Mouse (Mus musculus) lung, embryonic 15.5 days (tissue): ENCODE measurements around the gene Msl1. TPM values are rescaled to one million over a fixed set of nuclear protein-coding genes. Genes with fewer than 3 reads are reported as not detected.

Experiments
- ATAC-seq: fragments of 200-750 bp; cut with Nextera tagmentation; 2 replicates; pipeline ENCODE4 v1.8.0; 2017; ENCODE audit warnings: moderate number of reproducible peaks, borderline replicate concordance; ENCODE audit not compliant: low FRiP score, low TSS enrichment; ENCODE audit errors: extremely low read depth
- H3K27ac ChIP-seq: fragments of 300-500 bp; sonication (generic); 2 replicates; pipeline ENCODE4 v1.5.1; 2015; ENCODE audit warnings: moderate library complexity, mild to moderate bottlenecking, inconsistent platforms
- H3K27me3 ChIP-seq: fragments of 300-500 bp; sonication (generic); 2 replicates; pipeline ENCODE4 v1.6.1; 2015; ENCODE audit warnings: inconsistent platforms
- H3K36me3 ChIP-seq: fragments of 300-500 bp; sonication (generic); 2 replicates; pipeline ENCODE4 v1.6.1; 2015; ENCODE audit warnings: inconsistent platforms
- H3K4me1 ChIP-seq: fragments of 300-500 bp; sonication (generic); 2 replicates; pipeline ENCODE4 v1.6.1; 2015; ENCODE audit warnings: inconsistent platforms
- H3K4me2 ChIP-seq: fragments of 300-500 bp; sonication (generic); 2 replicates; pipeline ENCODE4 v1.6.1; 2015; ENCODE audit warnings: inconsistent platforms, mild to moderate bottlenecking, moderate library complexity
- H3K4me3 ChIP-seq: fragments of 300-500 bp; sonication (generic); 2 replicates; pipeline ENCODE4 v1.5.1; 2015; ENCODE audit warnings: mild to moderate bottlenecking, inconsistent platforms
- H3K9ac ChIP-seq: fragments of 300-500 bp; sonication (generic); 2 replicates; pipeline ENCODE4 v1.6.1; 2015; ENCODE audit warnings: inconsistent platforms
- H3K9me3 ChIP-seq: fragments of 300-500 bp; sonication (generic); 2 replicates; pipeline ENCODE4 v1.6.1; 2016; ENCODE audit warnings: inconsistent platforms
- WGBS: fragments of 180-500 bp; shearing (Covaris S2); methylation state at CpG from one replicate; pipeline ENCODE4 v1.1.7; 2015; 5-methylcytosine and 5-hydroxymethylcytosine counted together
- polyA plus RNA-seq: library from polyadenylated mRNA; unstranded; fragments of >200 nt; fragmentation: Nextera tagmentation; extraction: Ambion mirVana; gene quantifications from 2 replicates; pipeline ENCODE4 v1.2.1, GENCODE M21; 2015

Gene Msl1
- polyA plus RNA-seq, 1 experiment from 2014 or later, result 21.2 TPM

- peaks cover under 1% of the 10 kb centered on the region; the same call in 1 of the 2 replicates for H3K36me3 ChIP-seq
- WGBS, result 48% methylated on average over 6 of the region's 6 CpGs
- H3K4me3 ChIP-seq, result no peak overlapping the region
- no peak overlapping the region for H3K27ac ChIP-seq
- H3K27me3 ChIP-seq, result peaks cover 27% of the 10 kb centered on the region
- H3K9me3 ChIP-seq, result no peaks in the 10 kb centered on the region
- peaks cover 18% of the 10 kb centered on the region for H3K4me1 ChIP-seq
- H3K4me2 ChIP-seq, result no peak overlapping the region
- no peak overlapping the region for H3K9ac ChIP-seq
- no peak for ATAC-seq
Observed at GRCm38 (mm10) chr11:98839402-98839801, 44.1 kb downstream of the Msl1 start.

GRCm38 (mm10) chr11:98839897-98840296, 44.6 kb downstream of the Msl1 start:
- no peaks in the 10 kb centered on the region for H3K36me3 ChIP-seq
- H3K27me3 ChIP-seq, result peaks cover 27% of the 10 kb centered on the region
- no peak for ATAC-seq
- H3K4me1 ChIP-seq, result peaks cover 18% of the 10 kb centered on the region
- 63% methylated on average over 6 of the region's 10 CpGs for WGBS
- no peak overlapping the region for H3K4me3 ChIP-seq
- no peaks in the 10 kb centered on the region for H3K9me3 ChIP-seq
- no peak overlapping the region for H3K4me2 ChIP-seq
- no peak overlapping the region for H3K9ac ChIP-seq
- no peak overlapping the region for H3K27ac ChIP-seq

- Histone ChIP-seq H3K36me3 (no peaks in the 10 kb centered on the region), H3K27ac (no peak overlapping the region), H3K9ac (no peak overlapping the region), H3K4me2 (no peak overlapping the region), H3K4me1 (peaks cover 17% of the 10 kb centered on the region), H3K9me3 (no peaks in the 10 kb centered on the region), H3K4me3 (no peak overlapping the region), H3K27me3 (peaks cover 4% of the 10 kb centered on the region; the same call in 1 of the 2 replicates)
- 47% methylated on average over 13 of the region's 13 CpGs for WGBS
- ATAC-seq, result no peak
Observed at GRCm38 (mm10) chr11:98846016-98846415, 50.7 kb downstream of the Msl1 start.

- Histone ChIP-seq H3K4me2 (no peak overlapping the region), H3K4me1 (peaks cover 17% of the 10 kb centered on the region), H3K36me3 (no peaks in the 10 kb centered on the region), H3K4me3 (no peak overlapping the region), H3K9ac (no peak overlapping the region), H3K27ac (no peak overlapping the region), H3K9me3 (no peaks in the 10 kb centered on the region), H3K27me3 (peaks cover 4% of the 10 kb centered on the region; the same call in 1 of the 2 replicates)
- 53% methylated on average over 19 of the region's 19 CpGs for WGBS
- no peak for ATAC-seq
Observed at GRCm38 (mm10) chr11:98846865-98847604, 51.7 kb downstream of the Msl1 start.

- ATAC-seq, result no peak
- no peak overlapping the region for H3K9ac ChIP-seq
Observed at GRCm38 (mm10) chr11:98849196-98849894, 54.0 kb downstream of the Msl1 start.

GRCm38 (mm10) chr11:98850100-98851093, 55.1 kb downstream of the Msl1 start:
- H3K9ac ChIP-seq, result no peak overlapping the region
- H3K27me3 ChIP-seq, result peaks cover 4% of the 10 kb centered on the region; the same call in 1 of the 2 replicates
- H3K9me3 ChIP-seq, result no peaks in the 10 kb centered on the region
- peak overlapping the region; percentile 63; the same call in 1 of the 2 replicates for H3K27ac ChIP-seq
- peak overlapping the region; percentile 24 for H3K4me2 ChIP-seq
- ATAC-seq, result peak; percentile 51; the same call in 1 of the 2 replicates
- no peaks in the 10 kb centered on the region for H3K36me3 ChIP-seq
- peaks cover 17% of the 10 kb centered on the region for H3K4me1 ChIP-seq
- H3K4me3 ChIP-seq, result no peak overlapping the region
- 49% methylated on average over 26 of the region's 26 CpGs for WGBS

More at GRCm38 (mm10) chr11:98849196-98849894, 54.0 kb downstream of the Msl1 start:
- WGBS, result 13% methylated on average over 19 of the region's 19 CpGs
- Histone ChIP-seq H3K9me3 (no peaks in the 10 kb centered on the region), H3K4me2 (no peak overlapping the region), H3K27ac (no peak overlapping the region), H3K27me3 (peaks cover 4% of the 10 kb centered on the region; the same call in 1 of the 2 replicates), H3K4me1 (peaks cover 17% of the 10 kb centered on the region), H3K4me3 (no peak overlapping the region), H3K36me3 (no peaks in the 10 kb centered on the region)

- ATAC-seq, result no peak
- Histone ChIP-seq H3K36me3 (no peaks in the 10 kb centered on the region), H3K27me3 (peaks cover 3% of the 10 kb centered on the region; the same call in 1 of the 2 replicates), H3K4me3 (no peak overlapping the region), H3K9ac (no peak overlapping the region), H3K4me2 (no peak overlapping the region), H3K9me3 (no peaks in the 10 kb centered on the region), H3K27ac (no peak overlapping the region), H3K4me1 (peaks cover 15% of the 10 kb centered on the region)
- 81% methylated on average over 8 of the region's 8 CpGs for WGBS
Observed at GRCm38 (mm10) chr11:98854116-98854515, 58.8 kb downstream of the Msl1 start.

- no peak overlapping the region for H3K4me3 ChIP-seq
- H3K9me3 ChIP-seq, result no peaks in the 10 kb centered on the region
- H3K27ac ChIP-seq, result no peak overlapping the region
- H3K36me3 ChIP-seq, result no peaks in the 10 kb centered on the region
- peaks cover 10% of the 10 kb centered on the region for H3K4me1 ChIP-seq
- H3K27me3 ChIP-seq, result no peaks in the 10 kb centered on the region; the same call in 1 of the 2 replicates
- ATAC-seq, result no peak
- H3K4me2 ChIP-seq, result no peak overlapping the region
- no peak overlapping the region for H3K9ac ChIP-seq
- WGBS, result 94% methylated on average over 2 of the region's 2 CpGs
Observed at GRCm38 (mm10) chr11:98854659-98855058, 59.3 kb downstream of the Msl1 start.

Other genes starting within 250 kb of the Msl1 start
- 0.49 and 1.2 TPM in 2 replicates for gene Ikzf3, start 249.5 kb upstream of the Msl1 start, polyA plus RNA-seq
- gene Zpbp2, start 244.4 kb upstream of the Msl1 start, polyA plus RNA-seq, result 0.14 TPM in 1 of 2 replicates, not detected in the other
- gene Ormdl3, start 208.1 kb upstream of the Msl1 start, polyA plus RNA-seq, result 54.6 and 55.2 TPM in 2 replicates
- gene Lrrc3c, start 197.2 kb upstream of the Msl1 start, polyA plus RNA-seq, result not detected in 2 replicates
- gene Gm12355, start 169.9 kb upstream of the Msl1 start, polyA plus RNA-seq, result 1.0 and 1.4 TPM in 2 replicates
- not detected in 2 replicates for gene Gsdma3, start 169.2 kb upstream of the Msl1 start, polyA plus RNA-seq
- gene Gsdma2, start 148.8 kb upstream of the Msl1 start, polyA plus RNA-seq, result not detected in 2 replicates
- gene Gsdma, start 131.2 kb upstream of the Msl1 start, polyA plus RNA-seq, result 0.06 TPM in 1 of 2 replicates, not detected in the other
- 211 and 214 TPM in 2 replicates for gene Psmd3, start 113.0 kb upstream of the Msl1 start, polyA plus RNA-seq
- gene Csf3, start 94.3 kb upstream of the Msl1 start, polyA plus RNA-seq, result not detected in 2 replicates
- gene Med24, start 66.1 kb upstream of the Msl1 start, polyA plus RNA-seq, result 51.9 and 53.0 TPM in 2 replicates
- gene Thra, start 54.9 kb upstream of the Msl1 start, polyA plus RNA-seq, result 35.6 and 35.8 TPM in 2 replicates
- gene Nr1d1, start 20.2 kb upstream of the Msl1 start, polyA plus RNA-seq, result 1.0 and 1.5 TPM in 2 replicates
- 35.7 and 37.9 TPM in 2 replicates for gene Casc3, start 9.4 kb downstream of the Msl1 start, polyA plus RNA-seq
- 0.86 and 1.4 TPM in 2 replicates for gene Rapgefl1, start 41.3 kb downstream of the Msl1 start, polyA plus RNA-seq
- gene Wipf2, start 68.1 kb downstream of the Msl1 start, polyA plus RNA-seq, result 3.7 and 4.1 TPM in 2 replicates
- gene Cdc6, start 112.3 kb downstream of the Msl1 start, polyA plus RNA-seq, result 41.3 and 42.5 TPM in 2 replicates
- 36.5 and 38.4 TPM in 2 replicates for gene Rara, start 132.3 kb downstream of the Msl1 start, polyA plus RNA-seq
- 0.20 and 0.61 TPM in 2 replicates for gene Gjd3, start 187.5 kb downstream of the Msl1 start, polyA plus RNA-seq
- gene Top2a, start 228.7 kb downstream of the Msl1 start, polyA plus RNA-seq, result 276 and 280 TPM in 2 replicates
- 498 and 524 TPM in 2 replicates for gene Igfbp4, start 245.7 kb downstream of the Msl1 start, polyA plus RNA-seq